9 mouse cellular contexts compared by ENCODE assay signal in genomic region chr5:150522867-150523234, GRCm38 (mm10). TPM values are rescaled to one million over a fixed set of nuclear protein-coding genes. Genes with fewer than 3 reads are reported as not detected.
A peak's percentile ranks its signal among the peaks of the same experiment; 100 is the strongest.
DNase-seq lines count a peak whose midpoint lies in the region; ATAC-seq and TF ChIP-seq lines count a peak whose summit lies in the region.
"Had no signal": no experiment of that assay in that cellular context is flagged by ENCODE, and none has a peak within 500 bp of the region (broad histone marks: within the 10 kb centered on the region; RNA-seq: fewer than 3 reads in every experiment).

No protein-coding gene starts in this region.

- H3K36me3 ChIP-seq in embryonic facial prominence, embryonic 10.5 days (replicated peaks) = peaks cover 19% of the 10 kb centered on the region
- H3K36me3 ChIP-seq in intestine, embryonic 16.5 days (ENCODE audit: control insufficient read depth, insufficient read depth, low read length) = no peaks in the 10 kb centered on the region
- no peaks in the 10 kb centered on the region for H3K36me3 ChIP-seq in neural tube, embryonic 13.5 days

- intact Hi-C loops in left cerebral cortex, adult 2 months (cut with DNase I) = loop anchor here (2.0 to 5.0 kb wide), 2 partner anchors 142 to 844 kb away; no protein-coding TSS in a partner anchor
- intact Hi-C loops in left cerebral cortex, postnatal 4 days (cut with DNase I) = no loop called here

- peak; percentile 60 for ATAC-seq in intestine, embryonic 16.5 days
- peak; percentile 61 for ATAC-seq in neural tube, embryonic 13.5 days (ENCODE audit: low read depth)

- DNase-seq in left cerebral cortex, adult 2 months (ENCODE audit: extremely low spot score in 1 of 2, low spot score in 2 of 2) = no peak
- DNase-seq in left cerebral cortex, postnatal 4 days = no peak
- DNase-seq in embryonic facial prominence, embryonic 10.5 days (ENCODE audit: low spot score) = no peak
- DNase-seq in gastrocnemius, postnatal 10 days = no peak
- no peak for DNase-seq in frontal cortex, postnatal 25 days (ENCODE audit: low spot score in 2 of 2)
- DNase-seq in testis, postnatal 14 days (ENCODE audit: low spot score) = no peak

- WGBS in embryonic facial prominence, embryonic 10.5 days = 12% methylated on average over 11 of the region's 11 CpGs
- 6% methylated on average over 11 of the region's 11 CpGs for WGBS in intestine, embryonic 16.5 days
- WGBS in neural tube, embryonic 13.5 days = 9% methylated on average over 11 of the region's 11 CpGs

- no peak overlapping the region for H3K27ac ChIP-seq in left cerebral cortex, adult 2 months
- H3K27ac ChIP-seq in embryonic facial prominence, embryonic 10.5 days (replicated peaks) = peak overlapping the region; percentile 98
- H3K27ac ChIP-seq in intestine, embryonic 16.5 days (ENCODE audit: low read length) = peak overlapping the region; percentile 83; the same call in 1 of the 2 replicates
- H3K27ac ChIP-seq in neural tube, embryonic 13.5 days (replicated peaks) = peak overlapping the region; percentile 64; the same call in 1 of the 2 replicates

- H3K4me1 ChIP-seq in embryonic facial prominence, embryonic 10.5 days = peaks cover 16% of the 10 kb centered on the region
- H3K4me1 ChIP-seq in intestine, embryonic 16.5 days (ENCODE audit: control insufficient read depth, insufficient read depth, low read length) = peaks cover 7% of the 10 kb centered on the region
- H3K4me1 ChIP-seq in neural tube, embryonic 13.5 days (replicated peaks) = peaks cover 16% of the 10 kb centered on the region

- no peak for TF ChIP-seq CTCF in left cerebral cortex, adult 2 months (IDR thresholded peaks at IDR 0.05)

- peak overlapping the region; percentile 83 for H3K4me3 ChIP-seq in left cerebral cortex, adult 2 months
- peak overlapping the region; percentile 85 for H3K4me3 ChIP-seq in embryonic facial prominence, embryonic 10.5 days
- H3K4me3 ChIP-seq in intestine, embryonic 16.5 days (ENCODE audit: low read length) = peak overlapping the region; percentile 82
- peak overlapping the region; percentile 77 for H3K4me3 ChIP-seq in neural tube, embryonic 13.5 days

- no peaks in the 10 kb centered on the region for H3K9me3 ChIP-seq in embryonic facial prominence, embryonic 10.5 days
- H3K9me3 ChIP-seq in intestine, embryonic 16.5 days (ENCODE audit: control insufficient read depth, low read length) = no peaks in the 10 kb centered on the region
- no peaks in the 10 kb centered on the region for H3K9me3 ChIP-seq in neural tube, embryonic 13.5 days

- H3K27me3 ChIP-seq in embryonic facial prominence, embryonic 10.5 days (replicated peaks; ENCODE audit: low read depth, poor library complexity, severe bottlenecking) = no peaks in the 10 kb centered on the region
- H3K27me3 ChIP-seq in intestine, embryonic 16.5 days (replicated peaks; ENCODE audit: control insufficient read depth, insufficient read depth, low read length) = no peaks in the 10 kb centered on the region
- H3K27me3 ChIP-seq in neural tube, embryonic 13.5 days = no peaks in the 10 kb centered on the region

- H3K4me2 ChIP-seq in intestine, embryonic 16.5 days (ENCODE audit: low read depth, low read length) = peak overlapping the region; percentile 75
- peak overlapping the region; percentile 68 for H3K4me2 ChIP-seq in neural tube, embryonic 13.5 days

- H3K9ac ChIP-seq in intestine, embryonic 16.5 days (ENCODE audit: low read depth, low read length) = peak overlapping the region; percentile 90
- peak overlapping the region; percentile 84 for H3K9ac ChIP-seq in neural tube, embryonic 13.5 days

RNA-seq across cellular contexts. Expression of gene Brca2, which starts 0.4 kb away (rescaled TPM):
- total RNA-seq in left cerebral cortex, adult 2 months (2021) = 10 to 100 TPM in 1 of 2 experiments, 1 to 10 TPM in 1; 8.2 to 11.2 TPM
- 10 to 100 TPM; 16.0 to 18.1 TPM for total RNA-seq in left cerebral cortex, postnatal 4 days (2021)
- polyA plus RNA-seq in embryonic facial prominence, embryonic 10.5 days (2016; fragmentation: Nextera tagmentation; extraction: Ambion mirVana) = 40.8 and 42.5 TPM in 2 replicates
- polyA plus RNA-seq in intestine, embryonic 16.5 days (2015; fragmentation: Nextera tagmentation; extraction: Ambion mirVana) = 12.8 TPM in 2 replicates
- 8.6 and 10.2 TPM in 2 replicates for polyA plus RNA-seq in neural tube, embryonic 13.5 days (2015; fragmentation: Nextera tagmentation; extraction: Ambion mirVana)
- 1 to 10 TPM; 6.1 to 6.5 TPM for total RNA-seq in gastrocnemius, postnatal 10 days (2021)

RNA-seq across cellular contexts. Expression of gene Zar1l, which starts 4.9 kb away (rescaled TPM):
- total RNA-seq in left cerebral cortex, adult 2 months (2021) = 1 to 10 TPM in 1 of 2 experiments, under 1 TPM in 1; 0.68 to 1.2 TPM
- not detected for total RNA-seq in left cerebral cortex, postnatal 4 days (2021)
- polyA plus RNA-seq in embryonic facial prominence, embryonic 10.5 days (2016; fragmentation: Nextera tagmentation; extraction: Ambion mirVana) = not detected in 2 replicates
- not detected in 2 replicates for polyA plus RNA-seq in intestine, embryonic 16.5 days (2015; fragmentation: Nextera tagmentation; extraction: Ambion mirVana)
- polyA plus RNA-seq in neural tube, embryonic 13.5 days (2015; fragmentation: Nextera tagmentation; extraction: Ambion mirVana) = not detected in 2 replicates
- total RNA-seq in gastrocnemius, postnatal 10 days (2021) = not detected
- total RNA-seq: adrenal gland, adult 2 months had no signal
- polyA plus RNA-seq: adrenal gland, adult 2 months had no signal
